Mouse (Mus musculus) hindbrain, postnatal 0 days (tissue): ENCODE results near the gene Dyrk1a. TPM values are rescaled to one million over a fixed set of nuclear protein-coding genes. Genes with fewer than 3 reads are reported as not detected.

ENCODE experiments used
- ATAC-seq: fragments of 200-750 bp; cut with Nextera tagmentation; 2 replicates; pipeline ENCODE4 v1.8.0; 2017; ENCODE audit warnings: mild to moderate bottlenecking, moderate TSS enrichment, moderate library complexity
- DNase-seq: peaks from one replicate; pipeline ENCODE4 v3.0.0-alpha.2; 2015; ENCODE audit warnings: low spot score
- H3K27ac ChIP-seq: fragments of 300-500 bp; sonication (generic); 2 replicates; pipeline ENCODE4 v1.5.1; 2014; ENCODE audit warnings: mild to moderate bottlenecking
- H3K27me3 ChIP-seq: fragments of 300-500 bp; sonication (generic); 2 replicates; pipeline ENCODE4 v1.6.1; 2014; ENCODE audit warnings: low read length, mixed read lengths; ENCODE audit not compliant: insufficient read depth
- H3K36me3 ChIP-seq: fragments of 300-500 bp; sonication (generic); 2 replicates; pipeline ENCODE4 v1.6.1; 2014; ENCODE audit warnings: low read length, mixed read lengths; ENCODE audit not compliant: insufficient read depth
- H3K4me1 ChIP-seq: fragments of 300-500 bp; sonication (generic); 2 replicates; pipeline ENCODE4 v1.6.1; 2014; ENCODE audit warnings: antibody characterized with exemption, low read length, mixed read lengths; ENCODE audit not compliant: insufficient read depth
- H3K4me2 ChIP-seq: fragments of 300-500 bp; sonication (generic); 2 replicates; pipeline ENCODE4 v1.6.1; 2014; ENCODE audit warnings: low read depth, mild to moderate bottlenecking, low read length, moderate library complexity, mixed read lengths
- H3K4me3 ChIP-seq: fragments of 300-500 bp; sonication (generic); 2 replicates; pipeline ENCODE4 v1.5.1; 2014; ENCODE audit warnings: low read length
- H3K9ac ChIP-seq: fragments of 300-500 bp; sonication (generic); replicated peaks from 2 replicates; pipeline ENCODE4 v1.6.1; 2014; ENCODE audit warnings: mild to moderate bottlenecking, low read length, moderate library complexity, mixed read lengths
- H3K9me3 ChIP-seq: fragments of 300-500 bp; sonication (generic); 2 replicates; pipeline ENCODE4 v1.6.1; 2016; ENCODE audit warnings: low read length, mixed read lengths
- CTCF ChIP-seq: IDR thresholded peaks from 2 replicates; pipeline ENCODE4 v1.5.1; 2016; ENCODE audit warnings: antibody characterized with exemption, control low read depth, low read depth
- WGBS: fragments of 180-500 bp; shearing (Covaris S2); extraction: QIAGEN DNeasy Blood & Tissue Kit; methylation state at CpG from one replicate; pipeline ENCODE4 v1.1.7; 2014; 5-methylcytosine and 5-hydroxymethylcytosine counted together
- polyA plus RNA-seq: library from polyadenylated mRNA; unstranded; fragments of >200 nt; fragmentation: Nextera tagmentation; extraction: Ambion mirVana; gene quantifications from 2 replicates; pipeline ENCODE4 v1.2.1, GENCODE M21; 2015
- total RNA-seq: library from RNA; depleted of rRNA; stranded (reverse); fragments of >200 nt; gene quantifications from 2 replicates; pipeline ENCODE4 v1.2.3, GENCODE M21; 2014

Dyrk1a gene
- total and polyA plus RNA-seq, 2 experiments from 2014 or later = 13.0 to 91.5 TPM

- no peaks in the 10 kb centered on the region for H3K36me3 ChIP-seq
Measured at GRCm38 (mm10) chr16:94631984-94632383, 62.2 kb downstream of the Dyrk1a start.

GRCm38 (mm10) chr16:94632424-94632963 lies 62.7 kb downstream of the Dyrk1a start:
- no peak overlapping the region for H3K9ac ChIP-seq

More at GRCm38 (mm10) chr16:94631984-94632383, 62.2 kb downstream of the Dyrk1a start:
- H3K4me1 ChIP-seq = peaks cover 11% of the 10 kb centered on the region
- H3K4me2 ChIP-seq = 0 out of 2 replicates have a peak overlapping the region, but pooled peaks have one; percentile 27
- H3K27me3 ChIP-seq = no peaks in the 10 kb centered on the region
- H3K9ac ChIP-seq = no peak overlapping the region
- no peak for TF ChIP-seq CTCF
- H3K9me3 ChIP-seq = no peaks in the 10 kb centered on the region
- peak overlapping the region; percentile 60; the same call in 1 of the 2 replicates for H3K27ac ChIP-seq
- H3K4me3 ChIP-seq = no peak overlapping the region
- 5% methylated on average over 5 of the region's 5 CpGs for WGBS
- DNase-seq = peak; percentile 91
- ATAC-seq = peak; percentile 96

GRCm38 (mm10) chr16:94633012-94633411 lies 63.2 kb downstream of the Dyrk1a start:
- 69% methylated on average over 6 of the region's 6 CpGs for WGBS
- Histone ChIP-seq H3K27ac (peak overlapping the region; percentile 60; the same call in 1 of the 2 replicates), H3K9me3 (no peaks in the 10 kb centered on the region), H3K36me3 (no peaks in the 10 kb centered on the region), H3K4me3 (no peak overlapping the region), H3K4me1 (peaks cover 11% of the 10 kb centered on the region), H3K9ac (no peak overlapping the region), H3K27me3 (no peaks in the 10 kb centered on the region), H3K4me2 (no peak overlapping the region)
- ATAC-seq (no peak), DNase-seq (no peak)
- no peak for TF ChIP-seq CTCF

More at GRCm38 (mm10) chr16:94632424-94632963, 62.7 kb downstream of the Dyrk1a start:
- H3K4me2 ChIP-seq = 0 out of 2 replicates have a peak overlapping the region, but pooled peaks have one; percentile 27
- no peaks in the 10 kb centered on the region for H3K27me3 ChIP-seq
- ATAC-seq = no peak
- peaks cover 11% of the 10 kb centered on the region for H3K4me1 ChIP-seq
- peak overlapping the region; percentile 60 for H3K27ac ChIP-seq
- no peaks in the 10 kb centered on the region for H3K36me3 ChIP-seq
- H3K9me3 ChIP-seq = no peaks in the 10 kb centered on the region
- 62% methylated on average over 6 of the region's 6 CpGs for WGBS
- TF ChIP-seq CTCF = no peak
- no peak overlapping the region for H3K4me3 ChIP-seq
- no peak for DNase-seq

- no peaks in the 10 kb centered on the region for H3K36me3 ChIP-seq
- no peak overlapping the region for H3K27ac ChIP-seq
- no peak overlapping the region for H3K4me3 ChIP-seq
- no peaks in the 10 kb centered on the region for H3K9me3 ChIP-seq
- 68% methylated on average over 10 of the region's 10 CpGs for WGBS
- H3K9ac ChIP-seq = no peak overlapping the region
- H3K4me2 ChIP-seq = no peak overlapping the region
- ATAC-seq (no peak), DNase-seq (no peak)
- no peaks in the 10 kb centered on the region for H3K27me3 ChIP-seq
- TF ChIP-seq CTCF = no peak
- peaks cover 5% of the 10 kb centered on the region for H3K4me1 ChIP-seq
Measured at GRCm38 (mm10) chr16:94637423-94637822, 67.6 kb downstream of the Dyrk1a start.

GRCm38 (mm10) chr16:94641799-94642198 lies 72.0 kb downstream of the Dyrk1a start:
- no peak for DNase-seq
- WGBS = 98% methylated on average over 2 of the region's 2 CpGs
- Histone ChIP-seq H3K4me1 (no peaks in the 10 kb centered on the region), H3K36me3 (no peaks in the 10 kb centered on the region), H3K27me3 (no peaks in the 10 kb centered on the region), H3K9me3 (no peaks in the 10 kb centered on the region), H3K27ac (no peak overlapping the region), H3K4me3 (no peak overlapping the region), H3K9ac (no peak overlapping the region), H3K4me2 (no peak overlapping the region)
- ATAC-seq = no peak
- no peak for TF ChIP-seq CTCF

GRCm38 (mm10) chr16:94647153-94647552 lies 77.3 kb downstream of the Dyrk1a start:
- WGBS = 65% methylated on average over 5 of the region's 5 CpGs

GRCm38 (mm10) chr16:94647925-94648324 lies 78.1 kb downstream of the Dyrk1a start:
- TF ChIP-seq CTCF = no peak

More at GRCm38 (mm10) chr16:94647153-94647552, 77.3 kb downstream of the Dyrk1a start:
- no peaks in the 10 kb centered on the region for H3K36me3 ChIP-seq
- ATAC-seq (no peak), DNase-seq (no peak)
- TF ChIP-seq CTCF = no peak
- no peak overlapping the region for H3K27ac ChIP-seq
- H3K4me3 ChIP-seq = no peak overlapping the region
- no peaks in the 10 kb centered on the region for H3K9me3 ChIP-seq
- no peaks in the 10 kb centered on the region for H3K27me3 ChIP-seq
- peaks cover 3% of the 10 kb centered on the region; the same call in 1 of the 2 replicates for H3K4me1 ChIP-seq
- H3K4me2 ChIP-seq = no peak overlapping the region
- H3K9ac ChIP-seq = no peak overlapping the region

More at GRCm38 (mm10) chr16:94647925-94648324, 78.1 kb downstream of the Dyrk1a start:
- Histone ChIP-seq H3K9me3 (no peaks in the 10 kb centered on the region), H3K4me3 (no peak overlapping the region), H3K36me3 (no peaks in the 10 kb centered on the region), H3K4me1 (peaks cover 3% of the 10 kb centered on the region; the same call in 1 of the 2 replicates), H3K9ac (no peak overlapping the region), H3K27ac (no peak overlapping the region), H3K27me3 (no peaks in the 10 kb centered on the region), H3K4me2 (no peak overlapping the region)
- 90% methylated on average over 2 of the region's 2 CpGs for WGBS
- ATAC-seq (no peak), DNase-seq (no peak)
